Mouse (Mus musculus): ENCODE measurements at regions not wholly inside any gene's neighbourhood (a gene's known extent, or its start where the extent isn't known, plus 50 kb on each side); places are given as distances from the start of the nearest gene placed in this dataset.

GRCm38 (mm10) chr2:78722739-78723138, 145.2 kb upstream of the Ube2e3 start:
- 68% methylated on average over 6 of the region's 6 CpGs for whole genome bisulfite sequencing
- no peaks in the 10 kb centered on the region for H3K36me3 ChIP-seq
- H3K27ac ChIP-seq, result no peak overlapping the region
- 0 out of 2 replicates have a peak, but pooled peaks cover 5% of the 10 kb centered on the region for H3K4me1 ChIP-seq
- DNase-seq (ENCODE audit: low spot score), result no peak
- H3K4me3 ChIP-seq, result no peak overlapping the region
- no peaks in the 10 kb centered on the region for H3K9me3 ChIP-seq
- no peaks in the 10 kb centered on the region for H3K27me3 ChIP-seq (ENCODE audit: insufficient read depth, poor library complexity, severe bottlenecking)

- Histone ChIP-seq H3K9me3 (no peaks in the 10 kb centered on the region), H3K4me1 (peaks cover 10% of the 10 kb centered on the region; the same call in 1 of the 2 replicates), H3K27me3 (ENCODE audit: insufficient read depth, poor library complexity, severe bottlenecking) (no peaks in the 10 kb centered on the region), H3K36me3 (no peaks in the 10 kb centered on the region), H3K4me3 (no peak overlapping the region), H3K27ac (no peak overlapping the region)
- DNase-seq (ENCODE audit: low spot score), result no peak
- WGBS, result 40% methylated on average over 1 of the region's 1 CpGs
Observed at GRCm38 (mm10) chr2:78718550-78718949, 149.4 kb upstream of the Ube2e3 start.

- 25% methylated on average over 7 of the region's 7 CpGs for WGBS
- peak; percentile 87 for DNase-seq (ENCODE audit: low spot score)
- Histone ChIP-seq H3K27me3 (ENCODE audit: insufficient read depth, poor library complexity, severe bottlenecking) (no peaks in the 10 kb centered on the region), H3K4me3 (peak overlapping the region; percentile 7; the same call in 1 of the 2 replicates), H3K36me3 (no peaks in the 10 kb centered on the region), H3K9me3 (no peaks in the 10 kb centered on the region), H3K27ac (peak overlapping the region; percentile 56; the same call in 1 of the 2 replicates), H3K4me1 (peaks cover 10% of the 10 kb centered on the region; the same call in 1 of the 2 replicates)
Observed at GRCm38 (mm10) chr2:78716157-78716798, 151.6 kb upstream of the Ube2e3 start.

GRCm38 (mm10) chr2:78694851-78695250, 173.1 kb upstream of the Ube2e3 start:
- no peaks in the 10 kb centered on the region for H3K9me3 ChIP-seq
- H3K27ac ChIP-seq, result no peak overlapping the region
- WGBS, result 86% methylated on average over 6 of the region's 6 CpGs
- H3K4me3 ChIP-seq, result no peak overlapping the region
- no peaks in the 10 kb centered on the region for H3K27me3 ChIP-seq (ENCODE audit: insufficient read depth, poor library complexity, severe bottlenecking)
- H3K36me3 ChIP-seq, result no peaks in the 10 kb centered on the region
- no peak for DNase-seq (ENCODE audit: low spot score)
- no peaks in the 10 kb centered on the region for H3K4me1 ChIP-seq

- WGBS, result 84% methylated on average over 2 of the region's 2 CpGs
- no peaks in the 10 kb centered on the region for H3K4me1 ChIP-seq
- no peak for DNase-seq (ENCODE audit: low spot score)
- H3K27me3 ChIP-seq (ENCODE audit: insufficient read depth, poor library complexity, severe bottlenecking), result no peaks in the 10 kb centered on the region
- H3K36me3 ChIP-seq, result no peaks in the 10 kb centered on the region
- H3K27ac ChIP-seq, result no peak overlapping the region
- H3K4me3 ChIP-seq, result no peak overlapping the region
- H3K9me3 ChIP-seq, result no peaks in the 10 kb centered on the region
Observed at GRCm38 (mm10) chr2:78656668-78657067, 211.3 kb upstream of the Ube2e3 start.

- DNase-seq (ENCODE audit: low spot score), result no peak
- WGBS, result 78% methylated on average over 7 of the region's 7 CpGs
Observed at GRCm38 (mm10) chr2:78655156-78655855, 212.6 kb upstream of the Ube2e3 start.

GRCm38 (mm10) chr2:78651549-78651948, 216.4 kb upstream of the Ube2e3 start:
- 55% methylated on average over 2 of the region's 2 CpGs for WGBS
- no peak overlapping the region for H3K4me3 ChIP-seq
- H3K36me3 ChIP-seq, result no peaks in the 10 kb centered on the region
- no peaks in the 10 kb centered on the region for H3K27me3 ChIP-seq (ENCODE audit: insufficient read depth, poor library complexity, severe bottlenecking)
- DNase-seq (ENCODE audit: low spot score), result no peak
- H3K4me1 ChIP-seq, result no peaks in the 10 kb centered on the region
- H3K9me3 ChIP-seq, result no peaks in the 10 kb centered on the region
- no peak overlapping the region for H3K27ac ChIP-seq

More at GRCm38 (mm10) chr2:78655156-78655855, 212.6 kb upstream of the Ube2e3 start:
- H3K9me3 ChIP-seq, result no peaks in the 10 kb centered on the region
- no peaks in the 10 kb centered on the region for H3K4me1 ChIP-seq
- no peak overlapping the region for H3K27ac ChIP-seq
- no peaks in the 10 kb centered on the region for H3K27me3 ChIP-seq (ENCODE audit: insufficient read depth, poor library complexity, severe bottlenecking)
- no peak overlapping the region for H3K4me3 ChIP-seq
- no peaks in the 10 kb centered on the region for H3K36me3 ChIP-seq

GRCm38 (mm10) chr2:78640361-78640760, 227.6 kb upstream of the Ube2e3 start:
- no peaks in the 10 kb centered on the region for H3K9me3 ChIP-seq
- H3K4me1 ChIP-seq, result no peaks in the 10 kb centered on the region
- no peak overlapping the region for H3K4me3 ChIP-seq
- no peak overlapping the region for H3K27ac ChIP-seq
- H3K27me3 ChIP-seq (ENCODE audit: insufficient read depth, poor library complexity, severe bottlenecking), result no peaks in the 10 kb centered on the region
- whole genome bisulfite sequencing, result 86% methylated on average over 6 of the region's 6 CpGs
- no peak for DNase-seq (ENCODE audit: low spot score)
- H3K36me3 ChIP-seq, result no peaks in the 10 kb centered on the region

- 79% methylated on average over 4 of the region's 4 CpGs for WGBS
- H3K27me3 ChIP-seq (ENCODE audit: insufficient read depth, poor library complexity, severe bottlenecking), result no peaks in the 10 kb centered on the region
- no peak overlapping the region for H3K4me3 ChIP-seq
- H3K4me1 ChIP-seq, result no peaks in the 10 kb centered on the region
- no peak overlapping the region for H3K27ac ChIP-seq
- H3K9me3 ChIP-seq, result no peaks in the 10 kb centered on the region
- DNase-seq (ENCODE audit: low spot score), result no peak
- H3K36me3 ChIP-seq, result no peaks in the 10 kb centered on the region
Observed at GRCm38 (mm10) chr2:78625264-78625663, 242.7 kb upstream of the Ube2e3 start.

GRCm38 (mm10) chr2:78606388-78606787, 261.5 kb upstream of the Ube2e3 start:
- no peak for DNase-seq (ENCODE audit: low spot score)
- Histone ChIP-seq H3K36me3 (no peaks in the 10 kb centered on the region), H3K4me3 (no peak overlapping the region), H3K9me3 (no peaks in the 10 kb centered on the region), H3K27me3 (ENCODE audit: insufficient read depth, poor library complexity, severe bottlenecking) (no peaks in the 10 kb centered on the region), H3K27ac (no peak overlapping the region), H3K4me1 (no peaks in the 10 kb centered on the region)

GRCm38 (mm10) chr2:78600753-78601152, 267.2 kb upstream of the Ube2e3 start:
- no peak for DNase-seq (ENCODE audit: low spot score)
- 78% methylated on average over 2 of the region's 2 CpGs for WGBS
- Histone ChIP-seq H3K9me3 (no peaks in the 10 kb centered on the region), H3K4me3 (no peak overlapping the region), H3K4me1 (no peaks in the 10 kb centered on the region), H3K27me3 (ENCODE audit: insufficient read depth, poor library complexity, severe bottlenecking) (no peaks in the 10 kb centered on the region), H3K27ac (no peak overlapping the region), H3K36me3 (no peaks in the 10 kb centered on the region)

GRCm38 (mm10) chr2:78598039-78598438, 269.9 kb upstream of the Ube2e3 start:
- Histone ChIP-seq H3K27me3 (ENCODE audit: insufficient read depth, poor library complexity, severe bottlenecking) (no peaks in the 10 kb centered on the region), H3K27ac (no peak overlapping the region), H3K4me3 (no peak overlapping the region), H3K4me1 (no peaks in the 10 kb centered on the region), H3K9me3 (no peaks in the 10 kb centered on the region), H3K36me3 (no peaks in the 10 kb centered on the region)
- no peak for DNase-seq (ENCODE audit: low spot score)
- 80% methylated on average over 8 of the region's 8 CpGs for WGBS

GRCm38 (mm10) chr2:78596251-78596650, 271.7 kb upstream of the Ube2e3 start:
- H3K36me3 ChIP-seq, result no peaks in the 10 kb centered on the region
- no peak for DNase-seq (ENCODE audit: low spot score)
- 53% methylated on average over 2 of the region's 2 CpGs for WGBS
- no peaks in the 10 kb centered on the region for H3K9me3 ChIP-seq
- no peaks in the 10 kb centered on the region for H3K27me3 ChIP-seq (ENCODE audit: insufficient read depth, poor library complexity, severe bottlenecking)
- no peaks in the 10 kb centered on the region for H3K4me1 ChIP-seq
- H3K27ac ChIP-seq, result no peak overlapping the region
- H3K4me3 ChIP-seq, result no peak overlapping the region
